Mouse (Mus musculus) CD4-positive, CD25-positive, alpha-beta regulatory T cell, adult 4 months (primary cell): ENCODE measurements around the gene 2210407C18Rik. TPM values are rescaled to one million over a fixed set of nuclear protein-coding genes. Genes with fewer than 3 reads are reported as not detected.

ENCODE experiments used
- ATAC-seq: one replicate; pipeline ENCODE4 v1.8.0; 2017
- polyA plus RNA-seq, 2 experiments: library from polyadenylated mRNA; unstranded; fragments of 100-300 nt; shearing (Covaris generic); gene quantifications; one replicate each; pipeline ENCODE4 v1.2.1; 2017

The 2210407C18Rik gene
- polyA plus RNA-seq: not detected

GRCm38 (mm10) chr11:58615975-58616374 lies at the start of gene 2210407C18Rik:
Gene 2210407C18Rik (minus strand): TSS chr11:58616075.
- ATAC-seq: no peak

- ATAC-seq: no peak
These were observed 42.7 kb upstream of the 2210407C18Rik start, which contains the start of gene Olfr322 for GRCm38 (mm10) chr11:58658596-58658995. Gene Olfr322 (plus strand): TSS chr11:58658782.

- ATAC-seq: no peak
These were observed 39.3 kb upstream of the 2210407C18Rik start for GRCm38 (mm10) chr11:58655151-58655550.

- ATAC-seq: no peak
These were observed 27.5 kb upstream of the 2210407C18Rik start for GRCm38 (mm10) chr11:58643350-58643749.

GRCm38 (mm10) chr11:58641638-58642358 lies 25.9 kb upstream of the 2210407C18Rik start:
- no peak for ATAC-seq

GRCm38 (mm10) chr11:58641057-58641456 lies 25.2 kb upstream of the 2210407C18Rik start:
- no peak for ATAC-seq

- ATAC-seq: no peak
These were observed 24.5 kb upstream of the 2210407C18Rik start, which contains the start of gene Trim58 for GRCm38 (mm10) chr11:58640272-58640867. Gene Trim58 (plus strand): TSS chr11:58640465.

- ATAC-seq: no peak
These were observed 22.4 kb upstream of the 2210407C18Rik start for GRCm38 (mm10) chr11:58638176-58638701.

- no peak for ATAC-seq
These were observed 20.6 kb upstream of the 2210407C18Rik start for GRCm38 (mm10) chr11:58636376-58636977.

- ATAC-seq: no peak
These were observed 19.0 kb upstream of the 2210407C18Rik start for GRCm38 (mm10) chr11:58634878-58635277.

GRCm38 (mm10) chr11:58630401-58630800 lies 14.5 kb upstream of the 2210407C18Rik start, which contains the start of gene Olfr323:
Gene Olfr323 (minus strand): TSS chr11:58630501.
- ATAC-seq: no peak

- no peak for ATAC-seq
These were observed 10.3 kb upstream of the 2210407C18Rik start for GRCm38 (mm10) chr11:58626146-58626545.

- no peak for ATAC-seq
These were observed 2.9 kb upstream of the 2210407C18Rik start for GRCm38 (mm10) chr11:58618793-58619192.

GRCm38 (mm10) chr11:58618369-58618768 lies 2.5 kb upstream of the 2210407C18Rik start:
- no peak for ATAC-seq

GRCm38 (mm10) chr11:58614526-58614925 lies 1.3 kb downstream of the 2210407C18Rik start:
- ATAC-seq: no peak

GRCm38 (mm10) chr11:58613359-58613758 lies 2.5 kb downstream of the 2210407C18Rik start:
- no peak for ATAC-seq

GRCm38 (mm10) chr11:58607030-58607429 lies 8.8 kb downstream of the 2210407C18Rik start:
- no peak for ATAC-seq

GRCm38 (mm10) chr11:58606177-58606919 lies 9.5 kb downstream of the 2210407C18Rik start:
- ATAC-seq: no peak

- no peak for ATAC-seq
These were observed 10.6 kb downstream of the 2210407C18Rik start for GRCm38 (mm10) chr11:58605228-58605627.

GRCm38 (mm10) chr11:58604688-58605087 lies 11.2 kb downstream of the 2210407C18Rik start:
- ATAC-seq: no peak

- no peak for ATAC-seq
These were observed 12.9 kb downstream of the 2210407C18Rik start for GRCm38 (mm10) chr11:58602800-58603560.

- no peak for ATAC-seq
These were observed 13.8 kb downstream of the 2210407C18Rik start for GRCm38 (mm10) chr11:58602062-58602461.
